Mouse (Mus musculus) liver, postnatal 0 days (tissue): ENCODE measurements around the gene Macf1. TPM values are rescaled to one million over a fixed set of nuclear protein-coding genes. Genes with fewer than 3 reads are reported as not detected.

Source experiments
- ATAC-seq: fragments of 200-750 bp; cut with Nextera tagmentation; 2 replicates; pipeline ENCODE4 v1.8.0; 2017; ENCODE audit warnings: mild to moderate bottlenecking, moderate library complexity
- DNase-seq: peaks from one replicate; pipeline ENCODE4 v3.0.0-alpha.2; 2016
- H3K27ac ChIP-seq: fragments of 300-500 bp; sonication (generic); 2 replicates; pipeline ENCODE4 v1.5.1; 2014; ENCODE audit warnings: antibody characterized with exemption, moderate library complexity, mild to moderate bottlenecking, low read depth
- H3K27me3 ChIP-seq: fragments of 300-500 bp; sonication (generic); 2 replicates; pipeline ENCODE4 v1.6.1; 2014; ENCODE audit warnings: low read length, control low read depth, mixed read lengths; ENCODE audit not compliant: insufficient read depth
- H3K36me3 ChIP-seq: fragments of 300-500 bp; sonication (generic); replicated peaks from 2 replicates; pipeline ENCODE4 v1.6.1; 2014; ENCODE audit warnings: mild to moderate bottlenecking, control low read depth, low read length, moderate library complexity, mixed read lengths; ENCODE audit not compliant: insufficient read depth
- H3K4me1 ChIP-seq: fragments of 300-500 bp; sonication (generic); 2 replicates; pipeline ENCODE4 v1.6.1; 2014; ENCODE audit warnings: antibody characterized with exemption, mild to moderate bottlenecking, control low read depth; ENCODE audit not compliant: insufficient read depth
- H3K4me2 ChIP-seq: fragments of 300-500 bp; sonication (generic); 2 replicates; pipeline ENCODE4 v1.6.1; 2014; ENCODE audit warnings: low read depth, mild to moderate bottlenecking, low read length, moderate library complexity, mixed read lengths
- H3K4me3 ChIP-seq: fragments of 300-500 bp; sonication (generic); 2 replicates; pipeline ENCODE4 v1.5.1; 2014; ENCODE audit warnings: low read depth, low read length
- H3K9ac ChIP-seq: fragments of 300-500 bp; sonication (generic); replicated peaks from 2 replicates; pipeline ENCODE4 v1.6.1; 2014; ENCODE audit warnings: mild to moderate bottlenecking, moderate library complexity
- H3K9me3 ChIP-seq: fragments of 300-500 bp; sonication (generic); 2 replicates; pipeline ENCODE4 v1.6.1; 2016; ENCODE audit warnings: mild to moderate bottlenecking, control low read depth, low read length, mixed read lengths
- CTCF ChIP-seq: sonication (generic); IDR thresholded peaks from 2 replicates; pipeline ENCODE4 v1.5.1; 2016; ENCODE audit warnings: antibody characterized with exemption, low read depth
- EP300 ChIP-seq: IDR thresholded peaks from 2 replicates; pipeline ENCODE4 v1.6.1; 2016; ENCODE audit warnings: antibody characterized with exemption, low read depth, mild to moderate bottlenecking
- WGBS: fragments of 180-500 bp; shearing (Covaris S2); extraction: QIAGEN DNeasy Blood & Tissue Kit; methylation state at CpG from one replicate; pipeline ENCODE4 v1.1.7; 2014; ENCODE audit not compliant: insufficient replicate concordance; 5-methylcytosine and 5-hydroxymethylcytosine counted together
- polyA plus RNA-seq: library from polyadenylated mRNA; unstranded; fragments of >200 nt; fragmentation: Nextera tagmentation; extraction: Ambion mirVana; gene quantifications from 2 replicates; pipeline ENCODE4 v1.2.1, GENCODE M21; 2015

Gene Macf1
- polyA plus RNA-seq, 1 experiment from 2014 or later = 11.3 TPM

DNA sequence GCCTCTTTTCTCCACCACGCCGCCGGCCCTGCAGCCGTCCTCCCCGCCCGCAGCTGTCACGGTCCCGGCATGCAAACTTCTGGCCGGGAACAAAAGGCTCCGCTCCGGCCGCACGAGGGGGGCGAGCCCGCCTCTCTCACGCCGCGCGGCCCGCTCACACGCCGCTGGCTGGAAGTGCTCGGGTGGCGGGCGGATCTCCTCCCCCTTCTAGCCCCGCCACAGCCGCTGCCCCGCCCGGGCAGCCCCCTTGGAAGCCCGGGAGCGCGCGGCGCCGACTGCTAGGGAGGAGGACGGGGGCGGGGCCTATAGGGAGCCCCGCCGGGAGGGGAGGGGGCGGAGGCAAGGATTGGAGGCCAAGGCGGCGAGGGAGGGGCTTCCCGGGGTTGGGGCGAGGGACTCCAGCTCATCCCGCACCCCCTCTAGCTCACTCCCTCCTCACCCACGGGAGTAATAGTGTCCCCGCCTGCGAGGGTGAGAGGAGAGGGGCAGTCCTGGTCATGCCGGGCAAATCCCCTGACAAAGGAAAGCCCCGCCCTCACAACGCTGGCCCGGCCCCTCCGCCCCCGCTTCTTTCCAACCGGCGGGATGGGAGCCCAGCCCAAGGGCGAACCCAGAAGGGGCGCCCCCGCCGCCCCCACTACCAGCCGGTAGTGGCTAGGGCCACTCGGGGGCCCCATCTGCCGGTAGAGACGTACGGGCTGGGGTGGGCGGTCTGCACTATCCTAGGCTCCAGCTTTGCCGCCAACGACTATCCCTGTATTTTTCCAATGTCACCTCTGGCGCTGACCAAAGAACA, 272.2 kb downstream of the Macf1 start:
- 1% methylated on average over 59 of the region's 69 CpGs for WGBS
- 0 out of 2 replicates have a peak, but pooled peaks have one; percentile 9 for TF ChIP-seq CTCF
- TF ChIP-seq EP300 = no peak
- Histone ChIP-seq H3K4me1 (peaks cover 15% of the 10 kb centered on the region), H3K9ac (peak overlapping the region; percentile 78), H3K9me3 (no peaks in the 10 kb centered on the region), H3K4me3 (peak overlapping the region; percentile 82), H3K27ac (peak overlapping the region; percentile 80), H3K36me3 (no peaks in the 10 kb centered on the region; the same call in 1 of the 2 replicates), H3K4me2 (peak overlapping the region; percentile 89), H3K27me3 (no peaks in the 10 kb centered on the region)
- DNase-seq (peak; percentile 86), ATAC-seq (peak; percentile 88)

DNA sequence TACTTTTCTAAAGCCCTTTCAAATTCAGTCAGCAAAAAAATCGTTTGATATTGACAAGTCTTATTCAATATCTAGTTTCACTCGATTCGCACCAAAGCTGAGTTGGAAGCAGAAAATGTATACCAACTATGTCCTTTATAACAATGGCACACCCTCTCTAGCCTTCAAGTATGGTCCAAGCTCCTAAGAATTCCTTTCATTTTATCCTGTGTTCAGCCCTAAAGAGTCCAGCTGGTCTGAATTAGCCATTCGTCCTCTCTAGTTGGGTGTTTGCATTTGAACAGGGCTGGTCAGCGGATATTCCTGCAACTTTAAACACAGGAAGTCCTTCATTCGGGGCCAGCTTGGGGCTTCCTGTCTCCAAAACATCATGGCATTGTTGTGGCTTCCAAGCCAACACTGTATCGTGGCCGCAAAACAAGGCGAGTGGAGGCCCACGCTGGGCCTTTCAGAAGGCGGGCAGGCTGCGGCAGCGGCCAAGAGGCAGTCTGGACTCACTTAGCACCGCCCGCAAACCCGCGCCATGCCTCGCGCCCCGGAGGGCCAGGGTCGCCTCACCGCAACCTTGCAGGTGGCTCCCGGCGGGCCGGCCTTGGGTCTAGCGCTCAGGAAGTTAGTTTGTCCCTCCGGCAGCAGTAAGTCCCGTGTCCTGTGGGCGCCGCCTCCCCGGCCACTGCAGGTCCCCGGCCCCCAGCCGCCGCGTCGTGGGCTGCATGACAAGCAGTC, 273.0 kb downstream of the Macf1 start:
- peak overlapping the region; percentile 89 for H3K4me2 ChIP-seq
- H3K9ac ChIP-seq = peak overlapping the region; percentile 78
- no peak for DNase-seq
- TF ChIP-seq CTCF = no peak
- TF ChIP-seq EP300 = no peak
- peak; percentile 26 for ATAC-seq
- 3% methylated on average over 27 of the region's 36 CpGs for WGBS
- no peaks in the 10 kb centered on the region for H3K36me3 ChIP-seq
- H3K4me3 ChIP-seq = peak overlapping the region; percentile 82
- H3K27ac ChIP-seq = peak overlapping the region; percentile 80
- H3K4me1 ChIP-seq = peaks cover 15% of the 10 kb centered on the region
- H3K27me3 ChIP-seq = no peaks in the 10 kb centered on the region
- no peaks in the 10 kb centered on the region for H3K9me3 ChIP-seq

DNA sequence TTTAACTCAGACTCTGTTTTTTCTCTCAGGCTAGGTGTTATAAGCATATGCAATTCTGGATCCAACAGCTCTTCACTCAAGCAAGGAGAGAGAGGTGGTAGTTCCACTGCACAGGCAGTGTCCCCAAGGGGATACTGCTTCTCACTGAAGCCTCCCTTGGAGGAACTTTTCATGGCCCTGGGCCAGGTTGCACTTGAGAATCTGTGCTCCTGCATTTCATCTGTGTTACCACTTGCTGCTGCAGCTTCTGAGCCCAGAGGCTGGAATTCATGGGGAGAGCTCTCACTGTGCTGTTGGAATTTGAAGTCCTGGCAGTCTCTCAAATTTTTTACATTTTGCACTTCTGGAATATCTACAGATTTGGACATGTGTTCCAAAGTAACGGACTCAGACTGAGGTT, 274.4 kb downstream of the Macf1 start:
- ATAC-seq (no peak), DNase-seq (no peak)
- TF ChIP-seq EP300 = no peak
- TF ChIP-seq CTCF = no peak
- H3K4me1 ChIP-seq = peaks cover 21% of the 10 kb centered on the region
- no peak overlapping the region for H3K27ac ChIP-seq
- no peaks in the 10 kb centered on the region for H3K36me3 ChIP-seq
- H3K4me2 ChIP-seq = no peak overlapping the region
- H3K27me3 ChIP-seq = no peaks in the 10 kb centered on the region
- H3K4me3 ChIP-seq = no peak overlapping the region
- no peaks in the 10 kb centered on the region for H3K9me3 ChIP-seq
- WGBS = 81% methylated on average over 1 of the region's 1 CpGs
- no peak overlapping the region for H3K9ac ChIP-seq

DNA sequence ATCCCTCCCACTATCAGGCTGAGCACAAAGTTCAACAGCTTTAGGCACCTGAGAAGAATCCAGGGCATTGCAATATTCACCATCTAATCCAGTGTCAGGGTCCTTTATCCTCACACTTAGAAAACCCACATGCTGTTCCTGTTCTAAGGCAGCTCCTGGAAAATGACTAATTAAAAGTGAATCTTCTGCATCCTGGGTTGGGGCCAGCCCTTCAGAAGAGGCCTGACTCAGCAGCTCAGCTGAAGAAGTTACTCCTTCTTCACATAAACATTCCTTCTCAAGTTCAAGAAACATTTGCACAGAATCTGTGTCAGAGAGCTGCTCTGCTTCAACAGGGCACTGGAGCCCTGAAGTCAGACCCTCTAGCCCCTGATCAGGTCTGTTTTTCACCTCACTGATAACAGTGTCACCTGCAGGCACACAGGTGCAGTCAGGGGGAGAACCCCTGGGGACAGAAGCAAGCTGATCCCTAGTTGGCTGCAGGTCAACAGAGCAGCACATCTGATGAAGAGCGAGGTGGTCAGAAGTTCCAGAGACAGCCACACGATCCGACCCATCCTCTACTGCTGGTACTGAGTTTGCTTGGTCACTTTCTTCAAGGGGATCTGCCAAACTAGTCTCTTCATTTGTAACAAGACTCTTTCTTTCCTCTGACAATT, 275.0 kb downstream of the Macf1 start:
- no peak overlapping the region for H3K4me3 ChIP-seq
- H3K27me3 ChIP-seq = no peaks in the 10 kb centered on the region
- no peaks in the 10 kb centered on the region for H3K36me3 ChIP-seq
- WGBS = 78% methylated on average over 3 of the region's 3 CpGs
- H3K4me1 ChIP-seq = peaks cover 21% of the 10 kb centered on the region
- TF ChIP-seq CTCF = no peak
- no peak for TF ChIP-seq EP300
- no peak overlapping the region for H3K4me2 ChIP-seq
- DNase-seq (no peak), ATAC-seq (no peak)
- no peaks in the 10 kb centered on the region for H3K9me3 ChIP-seq
- H3K9ac ChIP-seq = no peak overlapping the region
- H3K27ac ChIP-seq = no peak overlapping the region

DNA sequence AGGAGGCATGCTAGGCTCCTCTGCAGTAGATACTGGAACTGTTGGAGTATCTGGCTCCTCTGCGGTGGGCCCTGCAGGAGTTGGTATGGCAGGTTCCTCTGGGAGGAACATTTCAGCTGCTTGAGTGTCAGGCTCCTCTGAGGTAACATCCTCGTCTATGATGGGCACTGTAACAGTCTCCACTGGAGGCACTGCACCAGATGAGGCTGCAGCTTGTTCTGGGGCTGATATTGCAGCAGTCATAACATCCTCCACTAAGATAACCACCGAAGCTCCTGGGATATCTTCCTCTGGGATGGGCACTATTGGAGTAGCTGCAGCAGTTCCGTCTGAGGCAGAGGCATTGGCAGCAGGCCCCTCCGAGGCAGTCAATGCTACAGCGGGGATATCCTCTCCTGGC, 276.4 kb downstream of the Macf1 start:
- Histone ChIP-seq H3K9me3 (no peaks in the 10 kb centered on the region), H3K4me1 (peaks cover 21% of the 10 kb centered on the region), H3K4me2 (no peak overlapping the region), H3K27ac (no peak overlapping the region), H3K4me3 (no peak overlapping the region), H3K9ac (no peak overlapping the region), H3K36me3 (no peaks in the 10 kb centered on the region), H3K27me3 (no peaks in the 10 kb centered on the region)
- WGBS = 61% methylated on average over 6 of the region's 6 CpGs
- TF ChIP-seq EP300 = no peak
- 0 out of 2 replicates have a peak, but pooled peaks have one; percentile 11 for TF ChIP-seq CTCF
- DNase-seq = no peak
- no peak for ATAC-seq

DNA sequence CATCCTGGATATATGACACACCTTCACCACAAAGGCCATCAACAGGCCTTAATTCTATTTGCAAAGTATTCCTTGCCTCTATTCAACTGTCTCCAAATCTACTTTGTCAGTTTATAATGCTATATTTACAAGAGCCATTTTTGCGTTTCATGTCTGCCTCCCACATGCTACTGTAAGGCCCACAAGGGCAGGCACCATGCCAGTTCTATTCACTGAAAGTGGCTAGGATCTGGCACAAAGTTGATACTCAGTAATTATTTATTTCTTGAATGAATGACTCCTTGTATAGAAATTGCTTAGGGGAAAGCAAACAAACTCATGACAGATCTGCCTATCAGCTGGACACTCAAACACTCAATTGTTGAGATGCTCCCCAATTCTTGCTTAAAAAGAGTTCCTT, 280.1 kb downstream of the Macf1 start:
- Histone ChIP-seq H3K36me3 (peaks cover 18% of the 10 kb centered on the region), H3K4me2 (no peak overlapping the region), H3K9me3 (no peaks in the 10 kb centered on the region), H3K27me3 (no peaks in the 10 kb centered on the region), H3K4me3 (no peak overlapping the region), H3K27ac (no peak overlapping the region), H3K9ac (no peak overlapping the region), H3K4me1 (peaks cover 6% of the 10 kb centered on the region; the same call in 1 of the 2 replicates)
- 83% methylated on average over 1 of the region's 1 CpGs for WGBS
- no peak for ATAC-seq
- TF ChIP-seq CTCF (no peak), EP300 (no peak)
- DNase-seq = no peak
